Mouse (Mus musculus) CH12.LX (cell line): ENCODE data around the gene Npm1. TPM values are rescaled to one million over a fixed set of nuclear protein-coding genes. Genes with fewer than 3 reads are reported as not detected.

ENCODE experiments used
- DNase-seq: peaks from one replicate; pipeline ENCODE4 v3.0.0-alpha.2; 2013; ENCODE audit errors: extremely low read depth
- H3K27ac ChIP-seq: 2 replicates; pipeline ENCODE4 v1.5.1; 2012; ENCODE audit warnings: low read depth, mild to moderate bottlenecking, control low read depth, moderate library complexity; ENCODE audit not compliant: insufficient read depth
- H3K27me3 ChIP-seq: replicated peaks from 2 replicates; pipeline ENCODE3; 2012; ENCODE audit warnings: inconsistent platforms
- H3K36me3 ChIP-seq, 2 experiments: replicated peaks in 1 of 2; 2 replicates each; pipeline versions ENCODE3 to v1.6.1; 2012; ENCODE audit warnings: inconsistent platforms in 1 of 2, low read length in 1 of 2, mild to moderate bottlenecking in 1 of 2, mixed read lengths in 1 of 2, moderate library complexity in 1 of 2; ENCODE audit not compliant: control insufficient read depth in 1 of 2, insufficient read depth in 1 of 2
- H3K4me1 ChIP-seq, 2 experiments: 2 replicates each; pipeline ENCODE4 v1.6.1; 2012; ENCODE audit warnings: inconsistent platforms in 1 of 2, moderate library complexity in 1 of 2; ENCODE audit not compliant: insufficient read depth in 2 of 2, control insufficient read depth in 1 of 2
- H3K4me2 ChIP-seq: 2 replicates; pipeline ENCODE4 v1.6.1; 2012; ENCODE audit warnings: low read depth, mild to moderate bottlenecking, control low read depth; ENCODE audit not compliant: poor library complexity, insufficient read depth, severe bottlenecking
- H3K4me3 ChIP-seq, 3 experiments: fragments of 150-350 bp in 1 of 3; sonication (generic) in 1 of 3; replicated peaks in 1 of 3; 2 replicates each; pipeline versions ENCODE3 to v1.5.1; 2011 to 2012; ENCODE audit warnings: low read depth in 2 of 3, low read length in 2 of 3, mild to moderate bottlenecking in 2 of 3, moderate library complexity in 2 of 3, control low read depth in 1 of 3, improper control_type of control experiment in 1 of 3, inconsistent platforms in 1 of 3, mixed read lengths in 1 of 3; ENCODE audit not compliant: poor library complexity in 1 of 3
- H3K79me2 ChIP-seq: replicated peaks from 2 replicates; pipeline ENCODE4 v1.6.1; 2012; ENCODE audit warnings: mild to moderate bottlenecking, moderate library complexity; ENCODE audit not compliant: control insufficient read depth, poor library complexity, insufficient read depth, severe bottlenecking; ENCODE audit errors: extremely low read depth
- H3K9ac ChIP-seq: 2 replicates; pipeline ENCODE4 v1.6.1; 2012; ENCODE audit warnings: low read depth, mild to moderate bottlenecking, control low read depth, moderate library complexity; ENCODE audit not compliant: insufficient read depth
- H3K9me3 ChIP-seq: replicated peaks from 2 replicates; pipeline ENCODE3; 2012; ENCODE audit warnings: low read length, inconsistent platforms, mixed read lengths
- CHD1 ChIP-seq: IDR thresholded peaks from 2 replicates; pipeline ENCODE4 v1.6.1; 2012; ENCODE audit warnings: low read depth, low read length, improper control_type of control experiment, inconsistent platforms
- CHD2 ChIP-seq: IDR thresholded peaks from 2 replicates; pipeline ENCODE4 v1.6.1; 2011; ENCODE audit warnings: low read length, improper control_type of control experiment
- CTCF ChIP-seq, 2 experiments: IDR thresholded peaks in 1 of 2; conservative IDR thresholded peaks in 1 of 2; 2 replicates each; pipeline ENCODE4 v1.5.1; 2011 to 2012; ENCODE audit warnings: low read depth in 2 of 2, low read length in 2 of 2, improper control_type of control experiment in 1 of 2, inconsistent platforms in 1 of 2, mild to moderate bottlenecking in 1 of 2, moderate library complexity in 1 of 2
- EP300 ChIP-seq: IDR thresholded peaks from 2 replicates; pipeline ENCODE4 v1.6.1; 2011; ENCODE audit warnings: low read length, improper control_type of control experiment
- ETS1 ChIP-seq: conservative IDR thresholded peaks from 2 replicates; pipeline ENCODE4 v1.6.1; 2012; ENCODE audit warnings: low read depth, mild to moderate bottlenecking, inconsistent platforms, low read length, improper control_type of control experiment, moderate library complexity
- GABPA ChIP-seq: IDR thresholded peaks from 2 replicates; pipeline ENCODE4 v1.6.1; 2012; ENCODE audit warnings: low read depth, low read length, improper control_type of control experiment, inconsistent platforms; ENCODE audit not compliant: insufficient replicate concordance
- HCFC1 ChIP-seq: IDR thresholded peaks from 2 replicates; pipeline ENCODE4 v1.6.1; 2012; ENCODE audit warnings: low read depth, mild to moderate bottlenecking, inconsistent platforms, low read length, improper control_type of control experiment
- JUN ChIP-seq: IDR thresholded peaks from 2 replicates; pipeline ENCODE4 v1.6.1; 2011; ENCODE audit warnings: low read depth, mild to moderate bottlenecking, low read length, improper control_type of control experiment, moderate library complexity; ENCODE audit not compliant: insufficient read depth
- MAFK ChIP-seq: IDR thresholded peaks from 2 replicates; pipeline ENCODE4 v1.6.1; 2011; ENCODE audit warnings: low read length, improper control_type of control experiment; ENCODE audit not compliant: insufficient replicate concordance
- MAX ChIP-seq: IDR thresholded peaks from 2 replicates; pipeline ENCODE4 v1.6.1; 2011; ENCODE audit warnings: low read length, improper control_type of control experiment
- MAZ ChIP-seq: IDR thresholded peaks from 2 replicates; pipeline ENCODE4 v1.6.1; 2012; ENCODE audit warnings: low read depth, mild to moderate bottlenecking, inconsistent platforms, low read length, improper control_type of control experiment, moderate library complexity
- MEF2A ChIP-seq: IDR thresholded peaks from 2 replicates; pipeline ENCODE4 v1.6.1; 2014; ENCODE audit warnings: low read depth, mild to moderate bottlenecking, inconsistent platforms, low read length, improper control_type of control experiment, borderline replicate concordance
- NELFE ChIP-seq: IDR thresholded peaks from 2 replicates; pipeline ENCODE4 v1.6.1; 2011; ENCODE audit warnings: low read depth, low read length, improper control_type of control experiment
- NRF1 ChIP-seq: IDR thresholded peaks from 2 replicates; pipeline ENCODE4 v1.6.1; 2014; ENCODE audit warnings: low read depth, mild to moderate bottlenecking, inconsistent platforms, low read length, improper control_type of control experiment, moderate library complexity
- PAX5 ChIP-seq: IDR thresholded peaks from 2 replicates; pipeline ENCODE4 v1.6.1; 2012; ENCODE audit warnings: low read length, inconsistent platforms, mixed read lengths
- POLR2A ChIP-seq: IDR thresholded peaks from 2 replicates; pipeline ENCODE4 v1.6.1; 2011; ENCODE audit warnings: low read depth, mild to moderate bottlenecking, improper control_type of control experiment, low read length
- SIN3A ChIP-seq: IDR thresholded peaks from 2 replicates; pipeline ENCODE4 v1.6.1; 2012; ENCODE audit warnings: low read length, improper control_type of control experiment, inconsistent platforms
- SMC3 ChIP-seq: IDR thresholded peaks from 2 replicates; pipeline ENCODE4 v1.6.1; 2011; ENCODE audit warnings: low read depth, low read length, improper control_type of control experiment
- TCF12 ChIP-seq: IDR thresholded peaks from 2 replicates; pipeline ENCODE4 v1.6.1; 2014; ENCODE audit warnings: low read depth, mild to moderate bottlenecking, inconsistent platforms, low read length, improper control_type of control experiment
- USF1 ChIP-seq: IDR thresholded peaks from 2 replicates; pipeline ENCODE4 v1.6.1; 2014; ENCODE audit warnings: low read depth, mild to moderate bottlenecking, inconsistent platforms, low read length, improper control_type of control experiment
- USF2 ChIP-seq: conservative IDR thresholded peaks from 2 replicates; pipeline ENCODE4 v1.6.1; 2011; ENCODE audit warnings: low read depth, low read length, improper control_type of control experiment
- ZKSCAN1 ChIP-seq: IDR thresholded peaks from 2 replicates; pipeline ENCODE4 v1.6.1; 2012; ENCODE audit warnings: low read depth, inconsistent platforms, low read length, improper control_type of control experiment, borderline replicate concordance
- ZMIZ1 ChIP-seq: IDR thresholded peaks from 2 replicates; pipeline ENCODE4 v1.6.1; 2012; ENCODE audit warnings: low read depth, mild to moderate bottlenecking, inconsistent platforms, low read length, improper control_type of control experiment
- dilution Hi-C: fragments of 300-500 bp; cut with MboI; formaldehyde crosslinking; loops from 2 replicates; pipeline ENCODE4 v1.14.3; 2020; ENCODE audit warnings: low sequenced_read_pairs; ENCODE audit not compliant: extremely low pct_unique_long_range_greater_than_20kb, extremely low pct_ligation_motif_present
- in situ Hi-C: fragments of 300-500 bp; cut with MboI; formaldehyde crosslinking; loops from 3 replicates; pipeline ENCODE4 v1.14.3; 2019; ENCODE audit warnings: low sequenced_read_pairs, low pct_ligation_motif_present, low pct_unique_long_range_greater_than_20kb, mixed read lengths
- polyA plus RNA-seq: library from polyadenylated mRNA; unstranded; fragments of >175 nt; gene quantifications from 2 replicates; pipeline ENCODE4 v1.2.1, GENCODE M21; 2012; ENCODE audit warnings: low read depth; ENCODE audit not compliant: insufficient read length
- total RNA-seq, 2 experiments: library from RNA; depleted of rRNA; stranded (reverse); fragments of 300-350 nt in 1 of 2; fragments of >200 nt in 1 of 2; gene quantifications; 2 replicates each; pipeline ENCODE4 v1.2.3; 2012 to 2014

Gene Npm1
- total and polyA plus RNA-seq, 3 experiments = 3,603 to 8,076 (median 6,953) TPM

DNA sequence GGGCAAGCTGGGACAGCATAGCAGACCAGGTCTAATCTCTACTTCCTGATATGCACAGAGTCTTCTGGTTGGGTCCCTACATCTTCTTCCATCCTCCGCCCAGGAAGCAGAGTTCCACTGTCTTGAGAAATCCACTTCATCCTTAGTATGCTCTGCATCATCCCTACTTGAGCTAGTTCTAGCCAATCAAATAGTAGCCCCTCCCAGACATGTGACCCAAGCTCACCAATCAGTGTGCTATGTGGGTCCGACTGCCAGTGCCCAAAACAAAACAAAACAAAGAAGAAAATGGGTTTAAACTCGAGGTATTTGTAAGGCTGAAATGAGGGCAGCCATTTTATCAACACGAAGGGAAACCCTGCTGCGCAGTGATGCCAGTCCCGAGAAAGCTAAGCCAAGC, 44.5 kb downstream of the Npm1 start:
- H3K79me2 ChIP-seq = no peaks in the 10 kb centered on the region
- in situ Hi-C loops = no loop called here
- peak; percentile 31 for DNase-seq
- dilution Hi-C loops = no loop called here
- H3K27ac ChIP-seq = no peak overlapping the region
- H3K27me3 ChIP-seq = no peaks in the 10 kb centered on the region
- no peak for TF ChIP-seq POLR2A
- no peak for TF ChIP-seq CHD1
- peak; percentile 85 for TF ChIP-seq USF1
- TF ChIP-seq USF2 = peak; percentile 86
- TF ChIP-seq MAX = peak; percentile 62; the same call in 1 of the 2 replicates
- no peak overlapping the region for H3K4me3 ChIP-seq
- no peak overlapping the region for H3K4me2 ChIP-seq
- H3K9ac ChIP-seq = no peak overlapping the region
- H3K4me1 ChIP-seq = no peaks in the 10 kb centered on the region
- H3K9me3 ChIP-seq = no peaks in the 10 kb centered on the region
- H3K36me3 ChIP-seq = peaks cover 0 to 9% of the 10 kb centered on the region in 2 experiments

DNA sequence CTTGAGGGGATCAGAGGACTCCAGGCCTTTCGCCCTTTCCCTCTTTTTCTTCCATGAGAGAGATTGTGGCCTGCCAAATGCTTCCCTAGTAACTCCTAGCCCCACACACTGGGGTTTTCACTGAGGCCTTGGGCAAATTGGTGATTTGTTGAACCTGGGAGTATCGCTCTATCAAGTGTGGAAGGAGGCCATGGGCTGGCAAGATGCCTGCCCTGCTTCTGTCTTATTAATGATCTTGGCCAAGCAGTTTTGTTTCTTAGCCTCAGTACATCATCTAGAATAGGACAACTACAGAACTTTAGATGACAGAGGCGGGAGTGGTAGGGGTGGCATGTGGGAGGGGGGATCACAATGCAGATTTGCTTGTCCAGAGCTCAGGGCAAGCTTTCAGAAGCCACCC, 47.2 kb downstream of the Npm1 start:
- H3K9ac ChIP-seq = no peak overlapping the region
- no peaks in the 10 kb centered on the region for H3K79me2 ChIP-seq
- peaks cover 22% of the 10 kb centered on the region for H3K27me3 ChIP-seq
- H3K4me1 ChIP-seq = no peaks in the 10 kb centered on the region
- H3K4me2 ChIP-seq = no peak overlapping the region
- no peaks in the 10 kb centered on the region for H3K9me3 ChIP-seq
- DNase-seq = no peak
- TF ChIP-seq HCFC1 (no peak), TCF12 (no peak), CHD2 (no peak), MAZ (no peak), JUN (no peak), GABPA (no peak), SIN3A (no peak), ZKSCAN1 (no peak), NRF1 (no peak), MEF2A (no peak), ZMIZ1 (no peak), NELFE (no peak), SMC3 (no peak), MAFK (no peak), USF2 (no peak), ETS1 (no peak), EP300 (no peak), CTCF (conservative IDR thresholded peaks at IDR 0.05 in 1 of 2, IDR thresholded peaks at IDR 0.05 in 1 of 2; ENCODE audit: low read depth in 2 of 2, low read length in 2 of 2) (no peak), PAX5 (no peak), USF1 (no peak)
- TF ChIP-seq, all 38 proteins: peak for 0
- peaks cover 0 to 7% of the 10 kb centered on the region in 2 experiments for H3K36me3 ChIP-seq
- H3K27ac ChIP-seq = no peak overlapping the region
- dilution Hi-C loops = no loop called here
- no peak overlapping the region for H3K4me3 ChIP-seq
- in situ Hi-C loops = no loop called here
